Mouse (Mus musculus) megakaryocyte, embryonic 14.5 days (primary cell): Measurements from ENCODE around the gene Ifit2.

Source experiments
- FLI1 ChIP-seq: IDR thresholded peaks from 2 replicates; pipeline ENCODE4 v1.6.1; 2012; ENCODE audit warnings: low read length, inconsistent platforms, mixed read lengths
- GATA1 ChIP-seq: IDR thresholded peaks from 3 replicates; pipeline ENCODE4 v1.6.1; 2012; ENCODE audit warnings: mixed read lengths, low read length, inconsistent platforms, borderline replicate concordance

DNA sequence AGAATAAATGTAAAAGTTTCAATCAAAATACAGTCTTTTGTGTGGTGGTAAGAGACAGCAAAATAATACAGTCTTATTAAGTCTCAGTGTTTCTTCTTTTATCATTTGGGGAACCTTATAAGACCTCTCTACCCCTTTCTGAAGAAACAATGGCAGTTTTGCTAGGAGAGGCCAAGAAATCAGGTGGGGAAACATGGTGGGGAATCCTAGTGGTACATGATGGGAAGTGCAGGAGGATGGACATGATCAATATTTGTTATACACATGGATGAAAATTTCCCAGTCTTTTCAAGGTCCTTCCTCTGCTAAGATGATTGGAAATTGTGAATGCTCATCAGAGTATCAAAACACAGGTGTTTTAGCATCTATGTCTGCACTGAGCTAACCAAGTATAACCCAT, 38.5 kb downstream of the Ifit2 start:
- TF ChIP-seq GATA1 (no peak), FLI1 (no peak)
